Mouse (Mus musculus) embryonic facial prominence, embryonic 10.5 days (tissue): ENCODE data around the gene Serpini2. TPM values are rescaled to one million over a fixed set of nuclear protein-coding genes. Genes with fewer than 3 reads are reported as not detected.
"Not testable (repeated sequence)": the region's sequence is repeated elsewhere in the genome, so short reads cannot be mapped to it uniquely, and the experiment has no call there.

Experiments used
- DNase-seq: peaks from one replicate; pipeline ENCODE4 v3.0.0-alpha.2; 2017; ENCODE audit warnings: low spot score
- H3K27ac ChIP-seq: fragments of 300-500 bp; sonication (generic); replicated peaks from 2 replicates; pipeline ENCODE4 v1.5.1; 2016; ENCODE audit warnings: mild to moderate bottlenecking
- H3K27me3 ChIP-seq: fragments of 300-500 bp; sonication (generic); replicated peaks from 2 replicates; pipeline ENCODE4 v1.6.1; 2016; ENCODE audit warnings: low read depth, mild to moderate bottlenecking; ENCODE audit not compliant: poor library complexity, severe bottlenecking
- H3K36me3 ChIP-seq: fragments of 300-500 bp; sonication (generic); replicated peaks from 2 replicates; pipeline ENCODE4 v1.6.1; 2016; ENCODE audit warnings: mild to moderate bottlenecking, moderate library complexity
- H3K4me1 ChIP-seq: fragments of 300-500 bp; sonication (generic); 2 replicates; pipeline ENCODE4 v1.6.1; 2016
- H3K4me3 ChIP-seq: fragments of 300-500 bp; sonication (generic); 2 replicates; pipeline ENCODE4 v1.5.1; 2016; ENCODE audit warnings: mild to moderate bottlenecking, moderate library complexity
- H3K9me3 ChIP-seq: fragments of 300-500 bp; sonication (generic); 2 replicates; pipeline ENCODE4 v1.6.1; 2016; ENCODE audit warnings: mild to moderate bottlenecking
- WGBS: fragments of 180-500 bp; shearing (Covaris S2); methylation state at CpG from one replicate; pipeline ENCODE4 v1.1.7; 2016; 5-methylcytosine and 5-hydroxymethylcytosine counted together
- polyA plus RNA-seq: library from polyadenylated mRNA; unstranded; fragments of >200 nt; fragmentation: Nextera tagmentation; extraction: Ambion mirVana; gene quantifications from 2 replicates; pipeline ENCODE4 v1.2.1, GENCODE M21; 2016

Gene Serpini2
- polyA plus RNA-seq: not detected in 2 replicates

- H3K4me1 ChIP-seq: no peaks in the 10 kb centered on the region
- no peaks in the 10 kb centered on the region for H3K9me3 ChIP-seq
- WGBS: 91% methylated on average over 2 of the region's 2 CpGs
- H3K27ac ChIP-seq: no peak within 1 kb of the TSS
- H3K4me3 ChIP-seq: no peak within 1 kb of the TSS
- no peak for DNase-seq
- no peaks in the 10 kb centered on the region for H3K36me3 ChIP-seq
- H3K27me3 ChIP-seq: no peaks in the 10 kb centered on the region
Observed at GRCm38 (mm10) chr3:75269978-75270377, at the start of gene Serpini2. Gene Serpini2, minus strand, starts transcription at chr3:75270078.

- Histone ChIP-seq H3K36me3 (no peaks in the 10 kb centered on the region), H3K4me3 (no peak overlapping the region), H3K4me1 (no peaks in the 10 kb centered on the region), H3K27ac (no peak overlapping the region), H3K9me3 (no peaks in the 10 kb centered on the region), H3K27me3 (no peaks in the 10 kb centered on the region)
- WGBS: 93% methylated on average over 4 of the region's 4 CpGs
- no peak for DNase-seq
Observed at GRCm38 (mm10) chr3:75308861-75309260, 39.0 kb upstream of the Serpini2 start.

GRCm38 (mm10) chr3:75308228-75308627 lies 38.4 kb upstream of the Serpini2 start:
- H3K27me3 ChIP-seq: no peaks in the 10 kb centered on the region
- no peaks in the 10 kb centered on the region for H3K36me3 ChIP-seq
- no peak overlapping the region for H3K27ac ChIP-seq
- H3K9me3 ChIP-seq: no peaks in the 10 kb centered on the region
- no peaks in the 10 kb centered on the region for H3K4me1 ChIP-seq
- no peak overlapping the region for H3K4me3 ChIP-seq
- WGBS: 68% methylated on average over 3 of the region's 3 CpGs
- no peak for DNase-seq

GRCm38 (mm10) chr3:75305584-75305983 lies 35.7 kb upstream of the Serpini2 start:
- Histone ChIP-seq H3K27me3 (no peaks in the 10 kb centered on the region), H3K4me3 (no peak overlapping the region), H3K27ac (no peak overlapping the region), H3K9me3 (no peaks in the 10 kb centered on the region), H3K4me1 (no peaks in the 10 kb centered on the region), H3K36me3 (no peaks in the 10 kb centered on the region)
- DNase-seq: no peak
- 93% methylated on average over 3 of the region's 3 CpGs for WGBS

GRCm38 (mm10) chr3:75304621-75305020 lies 34.7 kb upstream of the Serpini2 start:
- H3K27me3 ChIP-seq: no peaks in the 10 kb centered on the region
- H3K4me3 ChIP-seq: no peak overlapping the region
- WGBS: 93% methylated on average over 5 of the region's 5 CpGs
- H3K36me3 ChIP-seq: no peaks in the 10 kb centered on the region
- no peak for DNase-seq
- H3K27ac ChIP-seq: no peak overlapping the region
- H3K9me3 ChIP-seq: no peaks in the 10 kb centered on the region
- H3K4me1 ChIP-seq: no peaks in the 10 kb centered on the region

- no peaks in the 10 kb centered on the region for H3K4me1 ChIP-seq
- no peak for DNase-seq
- no peaks in the 10 kb centered on the region for H3K36me3 ChIP-seq
- H3K27ac ChIP-seq: no peak overlapping the region
- H3K9me3 ChIP-seq: no peaks in the 10 kb centered on the region
- H3K27me3 ChIP-seq: no peaks in the 10 kb centered on the region
- H3K4me3 ChIP-seq: no peak overlapping the region
- 93% methylated on average over 2 of the region's 2 CpGs for WGBS
Observed at GRCm38 (mm10) chr3:75301072-75301471, 31.2 kb upstream of the Serpini2 start.

- not testable (repeated sequence) for H3K27me3 ChIP-seq, H3K36me3 ChIP-seq, H3K27ac ChIP-seq, H3K9me3 ChIP-seq, H3K4me1 ChIP-seq, DNase-seq, H3K4me3 ChIP-seq
- 89% methylated on average over 1 of the region's 1 CpGs for WGBS
Observed at GRCm38 (mm10) chr3:75299464-75299863, 29.6 kb upstream of the Serpini2 start.

GRCm38 (mm10) chr3:75297758-75298111 lies 27.9 kb upstream of the Serpini2 start:
- Histone ChIP-seq H3K27ac (no peak overlapping the region), H3K36me3 (no peaks in the 10 kb centered on the region), H3K27me3 (no peaks in the 10 kb centered on the region), H3K4me1 (no peaks in the 10 kb centered on the region), H3K9me3 (no peaks in the 10 kb centered on the region), H3K4me3 (no peak overlapping the region)
- no peak for DNase-seq
- 60% methylated on average over 3 of the region's 3 CpGs for WGBS

- 75% methylated on average over 2 of the region's 2 CpGs for WGBS
- no peak overlapping the region for H3K27ac ChIP-seq
- H3K27me3 ChIP-seq: no peaks in the 10 kb centered on the region
Observed at GRCm38 (mm10) chr3:75297026-75297757, 27.3 kb upstream of the Serpini2 start.

GRCm38 (mm10) chr3:75293243-75293642 lies 23.4 kb upstream of the Serpini2 start:
- H3K9me3 ChIP-seq: no peaks in the 10 kb centered on the region
- no peaks in the 10 kb centered on the region for H3K27me3 ChIP-seq
- H3K4me1 ChIP-seq: no peaks in the 10 kb centered on the region
- H3K36me3 ChIP-seq: no peaks in the 10 kb centered on the region
- no peak overlapping the region for H3K4me3 ChIP-seq
- no peak for DNase-seq
- H3K27ac ChIP-seq: no peak overlapping the region
- 84% methylated on average over 2 of the region's 2 CpGs for WGBS

More at GRCm38 (mm10) chr3:75297026-75297757, 27.3 kb upstream of the Serpini2 start:
- Histone ChIP-seq H3K4me1 (no peaks in the 10 kb centered on the region), H3K4me3 (no peak overlapping the region), H3K9me3 (no peaks in the 10 kb centered on the region), H3K36me3 (no peaks in the 10 kb centered on the region)
- DNase-seq: no peak

- H3K4me3 ChIP-seq: no peak overlapping the region
- no peaks in the 10 kb centered on the region for H3K36me3 ChIP-seq
- whole genome bisulfite sequencing: 79% methylated on average over 4 of the region's 4 CpGs
- H3K27me3 ChIP-seq: no peaks in the 10 kb centered on the region
- DNase-seq: no peak
- H3K9me3 ChIP-seq: no peaks in the 10 kb centered on the region
- no peak overlapping the region for H3K27ac ChIP-seq
- H3K4me1 ChIP-seq: no peaks in the 10 kb centered on the region
Observed at GRCm38 (mm10) chr3:75277455-75277854, 7.6 kb upstream of the Serpini2 start.

- WGBS: 91% methylated on average over 3 of the region's 3 CpGs
- no peaks in the 10 kb centered on the region for H3K36me3 ChIP-seq
- DNase-seq: no peak
- H3K27me3 ChIP-seq: no peaks in the 10 kb centered on the region
- H3K27ac ChIP-seq: no peak overlapping the region
- H3K9me3 ChIP-seq: no peaks in the 10 kb centered on the region
- H3K4me1 ChIP-seq: no peaks in the 10 kb centered on the region
- H3K4me3 ChIP-seq: no peak overlapping the region
Observed at GRCm38 (mm10) chr3:75276522-75276921, 6.6 kb upstream of the Serpini2 start.

- no peaks in the 10 kb centered on the region for H3K4me1 ChIP-seq
- H3K4me3 ChIP-seq: no peak overlapping the region
- H3K27ac ChIP-seq: no peak overlapping the region
- no peaks in the 10 kb centered on the region for H3K27me3 ChIP-seq
- no peak for DNase-seq
- H3K36me3 ChIP-seq: no peaks in the 10 kb centered on the region
- H3K9me3 ChIP-seq: no peaks in the 10 kb centered on the region
Observed at GRCm38 (mm10) chr3:75275127-75275526, 5.2 kb upstream of the Serpini2 start.
